Mouse (Mus musculus): ENCODE data around the gene Pbld1.

Pbld1 gene

GRCm38 (mm10) chr10:63059862-63060261 is at the start of gene Pbld1:
Pbld1 (plus strand) TSS chr10:63060162.
- no peak for DNase-seq

- DNase-seq, result no peak
These were observed 49.7 kb upstream of the Pbld1 start for GRCm38 (mm10) chr10:63010268-63010667.

- DNase-seq, result no peak
These were observed 48.4 kb upstream of the Pbld1 start for GRCm38 (mm10) chr10:63011556-63011955.

GRCm38 (mm10) chr10:63013476-63013875 is 46.5 kb upstream of the Pbld1 start:
- no peak for DNase-seq

- no peak for DNase-seq
These were observed 45.8 kb upstream of the Pbld1 start for GRCm38 (mm10) chr10:63014168-63014567.

- no peak for DNase-seq
These were observed 40.7 kb upstream of the Pbld1 start for GRCm38 (mm10) chr10:63019304-63019703.

GRCm38 (mm10) chr10:63021702-63022101 is 38.3 kb upstream of the Pbld1 start:
- DNase-seq, result no peak

- no peak for DNase-seq
These were observed 37.3 kb upstream of the Pbld1 start for GRCm38 (mm10) chr10:63022541-63023120.

- DNase-seq, result peak; percentile 85
These were observed 36.7 kb upstream of the Pbld1 start for GRCm38 (mm10) chr10:63023121-63023748.

- peak; percentile 98 for DNase-seq
These were observed 36.0 kb upstream of the Pbld1 start, which contains the start of the genes Hnrnph3 and Pbld2 for GRCm38 (mm10) chr10:63023749-63024579. Hnrnph3 (minus strand) TSS chr10:63024217. Pbld2 (plus strand) TSS chr10:63024315.

GRCm38 (mm10) chr10:63024580-63024910 is 35.4 kb upstream of the Pbld1 start:
- peak; percentile 82 for DNase-seq

- peak; percentile 33 for DNase-seq
These were observed 34.9 kb upstream of the Pbld1 start for GRCm38 (mm10) chr10:63025016-63025415.

- no peak for DNase-seq
These were observed 34.4 kb upstream of the Pbld1 start for GRCm38 (mm10) chr10:63025491-63026011.

- DNase-seq, result no peak
These were observed 33.7 kb upstream of the Pbld1 start for GRCm38 (mm10) chr10:63026156-63026794.

GRCm38 (mm10) chr10:63026795-63027160 is 33.2 kb upstream of the Pbld1 start:
- DNase-seq, result no peak

- DNase-seq, result no peak
These were observed 32.4 kb upstream of the Pbld1 start for GRCm38 (mm10) chr10:63027376-63028161.

GRCm38 (mm10) chr10:63028396-63028795 is 31.6 kb upstream of the Pbld1 start:
- no peak for DNase-seq

- peak; percentile 60 for DNase-seq
These were observed 27.7 kb upstream of the Pbld1 start for GRCm38 (mm10) chr10:63032267-63032666.

GRCm38 (mm10) chr10:63032956-63033355 is 27.0 kb upstream of the Pbld1 start:
- no peak for DNase-seq

GRCm38 (mm10) chr10:63038571-63039320 is 21.2 kb upstream of the Pbld1 start:
- no peak for DNase-seq

GRCm38 (mm10) chr10:63039867-63040628 is 19.9 kb upstream of the Pbld1 start:
- no peak for DNase-seq

Data from lung, postnatal 10 days (tissue).